Mouse (Mus musculus) megakaryocyte-erythroid progenitor cell, adult 5-6 weeks (primary cell): Measurements from ENCODE around the gene Trpv1. TPM values are rescaled to one million over a fixed set of nuclear protein-coding genes. Genes with fewer than 3 reads are reported as not detected.

Source experiments
- total RNA-seq, 2 experiments: library from RNA; stranded (forward) in 1 of 2; stranded (reverse) in 1 of 2; fragments of 200-1000, 215-1000 nt in 1 of 2; fragments of >200 nt in 1 of 2; fragmentation: Nextera tagmentation in 1 of 2; gene quantifications; 2 replicates each; pipeline ENCODE4 v1.2.3; 2014 to 2017

Trpv1 gene
- total RNA-seq, 2 experiments from 2014 or later = not detected

Other genes starting within 250 kb of the Trpv1 start
- gene P2rx1, start 235.2 kb upstream of the Trpv1 start, total RNA-seq (2014; fragmentation: Nextera tagmentation) = 1.8 and 3.1 TPM in 2 replicates
- gene P2rx1, start 235.2 kb upstream of the Trpv1 start, total RNA-seq (2017) = 2.2 TPM in 1 of 2 replicates, not detected in the other
- gene Camkk1, start 215.3 kb upstream of the Trpv1 start, total RNA-seq (2014; fragmentation: Nextera tagmentation) = 0.12 and 0.28 TPM in 2 replicates
- 0.53 TPM in 1 of 2 replicates, not detected in the other for gene Camkk1, start 215.3 kb upstream of the Trpv1 start, total RNA-seq (2017)
- gene Ncbp3, start 186.5 kb upstream of the Trpv1 start, total RNA-seq (2014; fragmentation: Nextera tagmentation) = 12.5 and 12.7 TPM in 2 replicates
- gene Ncbp3, start 186.5 kb upstream of the Trpv1 start, total RNA-seq (2017) = 16.4 and 19.1 TPM in 2 replicates
- gene Itgae, start 143.7 kb upstream of the Trpv1 start, total RNA-seq (2014; fragmentation: Nextera tagmentation) = 0.17 and 0.20 TPM in 2 replicates
- not detected in 2 replicates for gene Itgae, start 143.7 kb upstream of the Trpv1 start, total RNA-seq (2017)
- 10.9 and 14.4 TPM in 2 replicates for gene Haspin, start 96.0 kb upstream of the Trpv1 start, total RNA-seq (2014; fragmentation: Nextera tagmentation)
- 12.8 and 14.8 TPM in 2 replicates for gene Haspin, start 96.0 kb upstream of the Trpv1 start, total RNA-seq (2017)
- 1.7 TPM in 1 of 2 replicates, not detected in the other for gene P2rx5, start 73.9 kb upstream of the Trpv1 start, total RNA-seq (2014; fragmentation: Nextera tagmentation)
- gene P2rx5, start 73.9 kb upstream of the Trpv1 start, total RNA-seq (2017) = not detected in 2 replicates
- 77.1 and 79.8 TPM in 2 replicates for gene Emc6, start 57.3 kb upstream of the Trpv1 start, total RNA-seq (2014; fragmentation: Nextera tagmentation)
- gene Emc6, start 57.3 kb upstream of the Trpv1 start, total RNA-seq (2017) = 34.1 and 53.7 TPM in 2 replicates
- gene Tax1bp3, start 57.2 kb upstream of the Trpv1 start, total RNA-seq (2014; fragmentation: Nextera tagmentation) = 3.8 and 5.6 TPM in 2 replicates
- gene Tax1bp3, start 57.2 kb upstream of the Trpv1 start, total RNA-seq (2017) = 1.2 and 5.5 TPM in 2 replicates
- 12.0 and 13.2 TPM in 2 replicates for gene Ctns, start 35.2 kb upstream of the Trpv1 start, total RNA-seq (2014; fragmentation: Nextera tagmentation)
- 4.0 and 9.5 TPM in 2 replicates for gene Ctns, start 35.2 kb upstream of the Trpv1 start, total RNA-seq (2017)
- gene Shpk, start 34.8 kb upstream of the Trpv1 start, total RNA-seq (2014; fragmentation: Nextera tagmentation) = 2.5 and 8.5 TPM in 2 replicates
- 0.80 and 3.3 TPM in 2 replicates for gene Shpk, start 34.8 kb upstream of the Trpv1 start, total RNA-seq (2017)
- gene Trpv3, start 33.1 kb downstream of the Trpv1 start, total RNA-seq (2014; fragmentation: Nextera tagmentation) = not detected in 2 replicates
- not detected in 2 replicates for gene Trpv3, start 33.1 kb downstream of the Trpv1 start, total RNA-seq (2017)
- not detected in 2 replicates for gene Aspa, start 95.3 kb downstream of the Trpv1 start, total RNA-seq (2014; fragmentation: Nextera tagmentation)
- gene Aspa, start 95.3 kb downstream of the Trpv1 start, total RNA-seq (2017) = 3.0 and 10.2 TPM in 2 replicates
- not detected in 2 replicates for gene Gm49340, start 95.4 kb downstream of the Trpv1 start, total RNA-seq (2014; fragmentation: Nextera tagmentation)
- gene Gm49340, start 95.4 kb downstream of the Trpv1 start, total RNA-seq (2017) = not detected in 2 replicates
- not detected in 2 replicates for gene Spata22, start 95.4 kb downstream of the Trpv1 start, total RNA-seq (2014; fragmentation: Nextera tagmentation)
- not detected in 2 replicates for gene Spata22, start 95.4 kb downstream of the Trpv1 start, total RNA-seq (2017)
- gene Olfr20, start 116.5 kb downstream of the Trpv1 start, total RNA-seq (2014; fragmentation: Nextera tagmentation) = not detected in 2 replicates
- not detected in 2 replicates for gene Olfr20, start 116.5 kb downstream of the Trpv1 start, total RNA-seq (2017)
- not detected in 2 replicates for gene Olfr376, start 137.0 kb downstream of the Trpv1 start, total RNA-seq (2014; fragmentation: Nextera tagmentation)
- gene Olfr376, start 137.0 kb downstream of the Trpv1 start, total RNA-seq (2017) = not detected in 2 replicates
- not detected in 2 replicates for gene Olfr1, start 165.3 kb downstream of the Trpv1 start, total RNA-seq (2014; fragmentation: Nextera tagmentation)
- not detected in 2 replicates for gene Olfr1, start 165.3 kb downstream of the Trpv1 start, total RNA-seq (2017)
- not detected in 2 replicates for gene Olfr378, start 194.2 kb downstream of the Trpv1 start, total RNA-seq (2014; fragmentation: Nextera tagmentation)
- not detected in 2 replicates for gene Olfr378, start 194.2 kb downstream of the Trpv1 start, total RNA-seq (2017)
- gene Olfr380, start 223.2 kb downstream of the Trpv1 start, total RNA-seq (2014; fragmentation: Nextera tagmentation) = not detected in 2 replicates
- gene Olfr380, start 223.2 kb downstream of the Trpv1 start, total RNA-seq (2017) = not detected in 2 replicates